Mouse (Mus musculus) lung, postnatal 36 days (tissue): ENCODE results near the gene Aldh6a1.

Source experiments
- DNase-seq: peaks from one replicate; pipeline ENCODE4 v3.0.0; 2022; ENCODE audit warnings: mixed read lengths

The Aldh6a1 gene

GRCm38 (mm10) chr12:84450718-84451646 lies at the start of gene Aldh6a1, which contains the start of gene Lin52:
Aldh6a1 (minus strand) TSS chr12:84451004.
Lin52 (plus strand) TSS chr12:84451422.
- peak; percentile 100 for DNase-seq

GRCm38 (mm10) chr12:84496795-84497194 lies 46.0 kb upstream of the Aldh6a1 start:
- DNase-seq, result no peak

- peak; percentile 46 for DNase-seq
These were observed 36.7 kb upstream of the Aldh6a1 start for GRCm38 (mm10) chr12:84487324-84488056.

- DNase-seq, result no peak
These were observed 32.2 kb upstream of the Aldh6a1 start for GRCm38 (mm10) chr12:84482778-84483585.

DNA sequence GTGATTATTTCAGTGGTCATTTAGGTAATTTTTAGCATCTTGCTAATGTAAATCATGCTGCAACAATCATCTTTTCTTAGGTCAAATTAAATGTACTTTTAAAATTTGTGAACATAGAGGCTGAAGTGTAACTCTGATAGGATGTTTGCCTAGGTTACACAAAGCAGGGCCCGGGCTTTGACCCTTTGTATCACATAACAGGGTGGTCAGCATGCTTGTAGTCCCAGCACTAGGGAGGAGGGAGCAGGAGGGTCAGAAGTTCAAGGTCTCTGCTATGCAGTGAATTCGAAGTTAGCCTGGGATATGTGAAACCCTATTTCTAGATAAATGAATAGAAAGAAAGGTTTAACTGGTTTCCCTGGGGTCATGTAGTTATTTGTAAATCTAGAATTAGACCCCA lies 30.4 kb upstream of the Aldh6a1 start:
- no peak for DNase-seq

DNA sequence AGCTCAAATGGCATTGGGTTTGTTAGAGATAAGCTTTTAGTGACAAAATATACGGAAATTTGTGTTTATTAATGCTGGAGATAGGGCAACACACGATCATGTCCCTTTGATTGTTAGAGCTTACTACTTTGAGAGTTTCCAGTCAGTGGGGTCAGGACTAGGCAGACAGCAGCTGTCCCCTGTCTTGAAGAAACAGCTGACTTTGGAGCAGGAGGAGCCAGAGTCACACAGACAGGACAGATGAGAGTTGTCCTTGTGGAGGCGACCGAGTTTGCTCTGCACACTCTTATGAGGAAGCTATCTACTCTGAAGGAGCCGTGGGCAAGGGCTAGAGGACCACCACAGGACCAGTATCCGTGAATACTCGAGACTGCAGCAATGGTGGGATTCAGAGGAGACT lies 28.1 kb upstream of the Aldh6a1 start:
- no peak for DNase-seq

- peak; percentile 74 for DNase-seq
These were observed 17.9 kb upstream of the Aldh6a1 start for GRCm38 (mm10) chr12:84468701-84469100.

GRCm38 (mm10) chr12:84462856-84463255 lies 12.1 kb upstream of the Aldh6a1 start:
- no peak for DNase-seq

GRCm38 (mm10) chr12:84461416-84461815 lies 10.6 kb upstream of the Aldh6a1 start:
- no peak for DNase-seq

- no peak for DNase-seq
These were observed 9.0 kb upstream of the Aldh6a1 start for GRCm38 (mm10) chr12:84459845-84460244.

GRCm38 (mm10) chr12:84456911-84457310 lies 6.1 kb upstream of the Aldh6a1 start:
- DNase-seq, result no peak

DNA sequence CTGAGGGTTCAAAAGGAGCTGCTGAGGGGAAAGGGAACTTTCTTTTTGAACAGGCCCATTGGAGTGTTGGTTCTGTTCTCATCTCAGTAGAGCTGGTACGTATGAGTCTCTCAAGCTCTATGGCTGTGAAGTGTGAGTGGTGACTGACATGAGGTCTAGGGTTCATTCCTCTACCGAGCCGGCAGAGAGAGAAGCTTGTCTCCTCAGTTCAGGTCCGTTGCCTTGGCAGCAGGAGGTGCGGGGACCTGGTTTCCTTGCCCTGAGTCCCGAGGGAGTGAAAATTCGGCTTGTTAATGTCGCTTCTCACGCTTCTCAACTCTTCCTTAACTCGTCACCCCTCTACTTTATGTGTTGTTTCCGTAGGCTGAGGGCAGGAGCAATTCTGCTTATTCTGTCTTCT lies 997 bp upstream of the Aldh6a1 start:
- no peak for DNase-seq

DNA sequence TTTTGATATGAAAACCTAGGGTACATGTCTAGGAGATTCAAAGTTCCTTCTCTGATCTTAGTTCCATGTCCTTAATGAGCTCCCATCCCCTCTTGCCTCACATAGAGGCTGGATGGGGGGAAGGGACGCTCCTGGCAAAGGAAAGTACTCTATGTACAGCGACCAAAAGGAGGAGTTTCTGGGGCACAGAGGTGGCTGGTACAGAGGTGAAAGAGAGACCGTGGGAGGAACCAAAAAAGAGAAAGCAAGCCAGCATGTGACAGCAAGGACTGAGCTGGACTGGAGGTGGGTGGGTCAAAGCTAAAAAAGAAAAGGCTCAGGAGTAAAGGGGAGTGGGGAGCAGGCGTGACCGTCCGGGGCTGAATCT lies 470 bp downstream of the Aldh6a1 start:
- peak; percentile 71 for DNase-seq

- DNase-seq, result no peak
These were observed 917 bp downstream of the Aldh6a1 start for GRCm38 (mm10) chr12:84449887-84450286.

DNA sequence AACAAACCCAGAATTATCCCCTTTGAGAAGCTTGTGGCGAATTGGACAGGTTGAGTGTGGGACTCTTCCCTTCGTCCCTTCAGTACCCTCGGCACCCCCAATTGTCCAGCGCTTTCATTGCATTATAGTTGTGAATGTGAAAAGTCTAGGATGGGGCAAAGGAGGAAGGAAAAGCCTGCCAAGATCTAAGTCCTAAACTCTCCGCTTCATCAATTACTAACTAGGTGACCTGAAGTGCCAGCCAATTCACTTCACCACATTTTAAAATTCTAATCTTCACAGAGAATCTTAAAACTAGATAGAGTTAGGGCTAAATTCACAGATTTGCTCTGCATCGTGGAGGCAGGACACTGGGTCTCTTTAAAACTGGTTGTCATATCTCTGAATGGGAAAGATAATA lies 2.6 kb downstream of the Aldh6a1 start:
- no peak for DNase-seq

- DNase-seq, result no peak
These were observed 3.4 kb downstream of the Aldh6a1 start for GRCm38 (mm10) chr12:84447386-84447785.

DNA sequence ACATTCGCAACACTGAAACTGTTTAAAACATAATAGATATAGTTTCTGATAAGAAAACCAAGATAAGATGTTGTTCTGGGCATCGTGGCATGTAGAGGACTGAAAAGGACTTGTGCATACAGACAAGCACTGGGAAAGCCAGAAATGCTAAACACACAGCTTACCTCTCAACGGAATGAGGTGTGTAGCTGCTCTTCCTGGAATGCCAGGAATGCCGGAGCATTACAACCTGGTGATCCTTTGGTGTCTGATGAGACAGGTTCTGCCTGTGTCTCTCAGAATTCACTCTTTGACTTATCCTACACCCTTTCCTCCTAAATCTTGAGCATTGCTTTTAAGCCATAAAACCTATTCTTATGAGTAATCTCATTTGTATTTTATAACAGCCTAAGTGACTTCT lies 8.3 kb downstream of the Aldh6a1 start:
- no peak for DNase-seq

- DNase-seq, result no peak
These were observed 12.1 kb downstream of the Aldh6a1 start for GRCm38 (mm10) chr12:84438697-84439096.

DNA sequence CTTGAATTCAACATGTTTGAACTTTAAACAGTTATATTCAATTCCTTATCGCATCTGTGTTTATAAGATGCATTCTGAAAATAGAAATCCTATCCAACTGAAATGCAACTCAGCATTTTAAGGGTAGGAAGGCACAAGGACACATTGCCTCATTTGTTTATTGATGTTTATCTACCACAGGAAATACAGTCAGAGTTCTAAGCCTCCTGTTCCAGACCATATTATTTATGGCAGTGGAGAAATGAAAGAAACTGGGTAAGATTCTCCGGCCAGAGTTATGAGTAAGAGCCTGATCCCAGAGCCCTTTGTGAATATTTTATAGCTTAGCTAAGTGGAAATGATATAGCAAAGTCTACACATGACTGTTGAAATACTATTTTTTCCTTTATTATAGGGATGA lies 21.0 kb downstream of the Aldh6a1 start:
- DNase-seq, result no peak

- DNase-seq, result no peak
These were observed 26.8 kb downstream of the Aldh6a1 start for GRCm38 (mm10) chr12:84423990-84424389.

GRCm38 (mm10) chr12:84417605-84417922 lies 33.2 kb downstream of the Aldh6a1 start:
- DNase-seq, result no peak

GRCm38 (mm10) chr12:84416834-84417604 lies 33.8 kb downstream of the Aldh6a1 start, which contains the start of gene Rnf113a2:
Rnf113a2 (plus strand) TSS chr12:84417196.
- peak; percentile 88 for DNase-seq
